Mouse (Mus musculus): Measurements from ENCODE around the gene Bpi. TPM values are rescaled to one million over a fixed set of nuclear protein-coding genes. Genes with fewer than 3 reads are reported as not detected.

Gene Bpi
- polyA plus RNA-seq (2015; fragmentation: Nextera tagmentation; extraction: Ambion mirVana) = not detected in 2 replicates

- H3K27me3 ChIP-seq (replicated peaks; ENCODE audit: control insufficient read depth, insufficient read depth, low read length) = no peaks in the 10 kb centered on the region
- H3K4me3 ChIP-seq (ENCODE audit: low read length) = no peak within 1 kb of the TSS
- H3K9ac ChIP-seq (ENCODE audit: low read depth, low read length) = peak within 1 kb of the TSS; percentile 27
- 0 out of 2 replicates have a peak within 1 kb of the TSS, but pooled peaks have one; percentile 7 for H3K4me2 ChIP-seq (ENCODE audit: low read depth, low read length)
- no peaks in the 10 kb centered on the region for H3K36me3 ChIP-seq (ENCODE audit: control insufficient read depth, insufficient read depth, low read length)
- H3K27ac ChIP-seq (ENCODE audit: low read length) = no peak within 1 kb of the TSS
- H3K9me3 ChIP-seq (ENCODE audit: control insufficient read depth, low read length) = no peaks in the 10 kb centered on the region
- 67% methylated on average over 18 of the region's 18 CpGs for WGBS
- ATAC-seq = no peak
- peaks cover 14% of the 10 kb centered on the region for H3K4me1 ChIP-seq (ENCODE audit: control insufficient read depth, insufficient read depth, low read length)
These were observed at the start of gene Bpi for GRCm38 (mm10) chr2:158258005-158258418. Gene Bpi, plus strand, starts transcription at chr2:158258094.

DNA sequence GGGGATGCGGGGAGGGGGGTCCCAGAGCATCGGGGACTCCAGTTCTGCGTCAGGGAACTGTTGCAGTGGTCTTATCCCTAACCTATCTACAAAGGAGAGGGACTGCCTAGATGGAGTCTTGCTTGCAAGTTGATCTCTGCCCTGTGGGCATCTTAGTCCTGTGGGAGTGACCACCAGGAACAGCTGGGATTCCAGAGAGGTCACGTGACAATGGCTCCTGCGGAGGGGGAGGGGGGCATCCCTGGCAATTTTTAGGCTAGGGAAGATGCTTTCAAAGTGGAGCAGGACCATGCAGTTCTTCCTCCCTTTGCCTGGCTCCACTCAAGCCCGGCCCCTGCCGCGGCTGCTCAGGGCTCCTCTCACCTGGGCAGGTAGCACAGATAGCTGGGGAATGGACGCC, 48.1 kb upstream of the Bpi start:
- no peaks in the 10 kb centered on the region for H3K27me3 ChIP-seq (replicated peaks; ENCODE audit: control insufficient read depth, insufficient read depth, low read length)
- no peak for ATAC-seq
- no peak overlapping the region for H3K9ac ChIP-seq (ENCODE audit: low read depth, low read length)
- H3K4me1 ChIP-seq (ENCODE audit: control insufficient read depth, insufficient read depth, low read length) = peaks cover 5% of the 10 kb centered on the region; the same call in 1 of the 2 replicates
- H3K36me3 ChIP-seq (ENCODE audit: control insufficient read depth, insufficient read depth, low read length) = no peaks in the 10 kb centered on the region
- no peak overlapping the region for H3K4me2 ChIP-seq (ENCODE audit: low read depth, low read length)
- no peak overlapping the region for H3K27ac ChIP-seq (ENCODE audit: low read length)
- H3K9me3 ChIP-seq (ENCODE audit: control insufficient read depth, low read length) = no peaks in the 10 kb centered on the region
- 46% methylated on average over 9 of the region's 9 CpGs for WGBS
- no peak overlapping the region for H3K4me3 ChIP-seq (ENCODE audit: low read length)

- ATAC-seq = no peak
- 49% methylated on average over 4 of the region's 4 CpGs for WGBS
- Histone ChIP-seq H3K4me3 (ENCODE audit: low read length) (no peak overlapping the region), H3K4me2 (ENCODE audit: low read depth, low read length) (no peak overlapping the region), H3K27ac (ENCODE audit: low read length) (no peak overlapping the region), H3K9ac (ENCODE audit: low read depth, low read length) (no peak overlapping the region), H3K4me1 (ENCODE audit: control insufficient read depth, insufficient read depth, low read length) (peaks cover 13% of the 10 kb centered on the region), H3K27me3 (replicated peaks; ENCODE audit: control insufficient read depth, insufficient read depth, low read length) (no peaks in the 10 kb centered on the region), H3K9me3 (ENCODE audit: control insufficient read depth, low read length) (no peaks in the 10 kb centered on the region), H3K36me3 (ENCODE audit: control insufficient read depth, insufficient read depth, low read length) (no peaks in the 10 kb centered on the region)
These were observed 47.4 kb upstream of the Bpi start for GRCm38 (mm10) chr2:158210503-158210902.

DNA sequence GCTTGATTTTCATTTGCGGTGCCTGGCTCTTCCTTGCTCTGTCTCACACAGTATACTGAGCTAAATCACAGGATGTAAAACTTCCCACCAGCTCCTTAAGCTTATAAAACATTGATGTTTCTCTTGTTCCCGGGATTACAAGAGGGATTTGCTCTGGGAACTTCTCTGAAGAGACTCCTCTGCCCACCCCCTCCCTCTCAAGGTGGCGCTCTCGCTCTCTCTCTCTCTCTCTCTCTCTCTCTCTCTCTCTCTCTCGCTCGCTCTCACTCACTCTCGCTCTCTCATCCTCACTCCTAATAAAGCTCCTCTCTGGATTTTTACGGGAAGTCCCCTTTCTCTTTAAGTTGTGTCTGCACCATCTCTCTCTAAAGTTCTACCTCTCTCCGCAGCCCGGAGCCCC, 46.9 kb upstream of the Bpi start:
- ATAC-seq = no peak
- no peaks in the 10 kb centered on the region for H3K36me3 ChIP-seq (ENCODE audit: control insufficient read depth, insufficient read depth, low read length)
- no peak overlapping the region for H3K4me3 ChIP-seq (ENCODE audit: low read length)
- no peaks in the 10 kb centered on the region for H3K27me3 ChIP-seq (replicated peaks; ENCODE audit: control insufficient read depth, insufficient read depth, low read length)
- H3K4me1 ChIP-seq (ENCODE audit: control insufficient read depth, insufficient read depth, low read length) = peaks cover 15% of the 10 kb centered on the region
- WGBS = 33% methylated on average over 10 of the region's 10 CpGs
- no peak overlapping the region for H3K4me2 ChIP-seq (ENCODE audit: low read depth, low read length)
- no peak overlapping the region for H3K9ac ChIP-seq (ENCODE audit: low read depth, low read length)
- H3K9me3 ChIP-seq (ENCODE audit: control insufficient read depth, low read length) = no peaks in the 10 kb centered on the region
- no peak overlapping the region for H3K27ac ChIP-seq (ENCODE audit: low read length)

DNA sequence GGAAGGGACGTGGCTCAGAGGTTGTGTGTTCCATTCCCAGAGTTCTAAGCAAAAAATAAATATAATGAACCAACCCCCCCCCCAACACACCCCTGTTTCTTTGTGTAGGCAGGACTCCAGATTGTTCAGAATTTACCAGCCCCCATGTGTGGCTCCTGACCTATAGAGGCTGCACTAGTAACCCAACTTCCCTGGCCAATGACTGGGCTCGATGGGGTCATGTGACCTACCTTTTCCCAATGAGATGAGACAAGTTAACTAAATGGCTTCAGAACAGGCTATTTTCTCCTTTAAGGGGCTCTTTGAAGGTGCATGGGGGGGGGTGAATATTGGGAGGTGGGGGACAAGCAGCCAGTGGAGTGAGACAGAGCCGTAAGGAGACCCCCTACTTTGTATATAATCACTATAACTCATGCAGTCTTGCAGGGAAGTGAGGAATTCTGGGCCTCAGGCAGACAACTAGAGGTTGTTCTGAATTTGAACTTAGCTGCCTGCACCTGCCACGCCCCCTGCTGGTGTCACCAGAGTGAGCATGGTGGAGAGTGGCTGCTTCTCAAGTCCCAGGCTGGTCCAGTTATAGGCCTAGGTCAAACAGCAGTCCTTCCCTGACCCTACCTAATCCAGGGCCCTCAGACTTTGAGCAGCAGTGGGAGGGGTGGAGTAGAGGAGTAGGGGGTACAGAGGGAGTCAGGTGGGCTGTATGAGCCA, 46.0 kb upstream of the Bpi start:
- ATAC-seq = no peak
- H3K36me3 ChIP-seq (ENCODE audit: control insufficient read depth, insufficient read depth, low read length) = no peaks in the 10 kb centered on the region
- no peak overlapping the region for H3K4me2 ChIP-seq (ENCODE audit: low read depth, low read length)
- no peaks in the 10 kb centered on the region for H3K9me3 ChIP-seq (ENCODE audit: control insufficient read depth, low read length)
- peaks cover 24% of the 10 kb centered on the region for H3K4me1 ChIP-seq (ENCODE audit: control insufficient read depth, insufficient read depth, low read length)
- H3K27ac ChIP-seq (ENCODE audit: low read length) = no peak overlapping the region
- no peak overlapping the region for H3K9ac ChIP-seq (ENCODE audit: low read depth, low read length)
- no peak overlapping the region for H3K4me3 ChIP-seq (ENCODE audit: low read length)
- no peaks in the 10 kb centered on the region for H3K27me3 ChIP-seq (replicated peaks; ENCODE audit: control insufficient read depth, insufficient read depth, low read length)
- 73% methylated on average over 4 of the region's 4 CpGs for WGBS

GRCm38 (mm10) chr2:158215283-158216117, 42.4 kb upstream of the Bpi start:
- Histone ChIP-seq H3K9me3 (ENCODE audit: control insufficient read depth, low read length) (no peaks in the 10 kb centered on the region), H3K27ac (ENCODE audit: low read length) (peak overlapping the region; percentile 46; the same call in 1 of the 2 replicates), H3K36me3 (ENCODE audit: control insufficient read depth, insufficient read depth, low read length) (no peaks in the 10 kb centered on the region), H3K4me3 (ENCODE audit: low read length) (no peak overlapping the region), H3K9ac (ENCODE audit: low read depth, low read length) (no peak overlapping the region; the same call in 1 of the 2 replicates), H3K27me3 (replicated peaks; ENCODE audit: control insufficient read depth, insufficient read depth, low read length) (no peaks in the 10 kb centered on the region), H3K4me1 (ENCODE audit: control insufficient read depth, insufficient read depth, low read length) (peaks cover 24% of the 10 kb centered on the region), H3K4me2 (ENCODE audit: low read depth, low read length) (0 out of 2 replicates have a peak overlapping the region, but pooled peaks have one; percentile 11)
- 37% methylated on average over 9 of the region's 9 CpGs for WGBS
- peak; percentile 62 for ATAC-seq

- 79% methylated on average over 8 of the region's 8 CpGs for WGBS
- no peak for ATAC-seq
- peak overlapping the region; percentile 46; the same call in 1 of the 2 replicates for H3K27ac ChIP-seq (ENCODE audit: low read length)
These were observed 41.4 kb upstream of the Bpi start for GRCm38 (mm10) chr2:158216510-158216909.

DNA sequence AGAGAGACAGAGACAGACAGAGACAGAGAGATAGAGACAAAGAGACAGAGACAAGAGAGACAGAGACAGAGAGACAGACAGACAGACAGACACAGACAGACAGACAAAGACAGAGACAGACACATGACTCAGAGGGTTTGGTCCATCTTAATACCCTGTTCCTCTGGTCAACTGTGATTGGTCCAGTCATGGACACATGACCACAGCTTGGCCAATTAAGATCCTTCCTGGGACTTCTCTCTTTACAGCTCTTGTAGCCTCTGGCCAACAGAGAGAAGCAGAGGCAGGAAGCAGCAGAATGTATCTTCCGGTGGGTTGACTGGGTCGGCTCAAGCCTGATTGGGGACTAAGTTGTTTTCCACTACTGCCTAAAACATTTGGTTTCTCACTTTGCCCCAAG, 38.3 kb upstream of the Bpi start:
- H3K9ac ChIP-seq (ENCODE audit: low read depth, low read length) = no peak overlapping the region
- peaks cover 26% of the 10 kb centered on the region for H3K4me1 ChIP-seq (ENCODE audit: control insufficient read depth, insufficient read depth, low read length)
- no peaks in the 10 kb centered on the region for H3K9me3 ChIP-seq (ENCODE audit: control insufficient read depth, low read length)
- WGBS = 92% methylated on average over 2 of the region's 2 CpGs
- H3K4me3 ChIP-seq (ENCODE audit: low read length) = no peak overlapping the region
- no peak for ATAC-seq
- no peaks in the 10 kb centered on the region for H3K27me3 ChIP-seq (replicated peaks; ENCODE audit: control insufficient read depth, insufficient read depth, low read length)
- H3K27ac ChIP-seq (ENCODE audit: low read length) = no peak overlapping the region
- H3K4me2 ChIP-seq (ENCODE audit: low read depth, low read length) = no peak overlapping the region
- H3K36me3 ChIP-seq (ENCODE audit: control insufficient read depth, insufficient read depth, low read length) = no peaks in the 10 kb centered on the region

More at GRCm38 (mm10) chr2:158216510-158216909, 41.4 kb upstream of the Bpi start:
- Histone ChIP-seq H3K9me3 (ENCODE audit: control insufficient read depth, low read length) (no peaks in the 10 kb centered on the region), H3K9ac (ENCODE audit: low read depth, low read length) (no peak overlapping the region; the same call in 1 of the 2 replicates), H3K4me3 (ENCODE audit: low read length) (no peak overlapping the region), H3K27me3 (replicated peaks; ENCODE audit: control insufficient read depth, insufficient read depth, low read length) (no peaks in the 10 kb centered on the region), H3K4me2 (ENCODE audit: low read depth, low read length) (no peak overlapping the region), H3K36me3 (ENCODE audit: control insufficient read depth, insufficient read depth, low read length) (no peaks in the 10 kb centered on the region), H3K4me1 (ENCODE audit: control insufficient read depth, insufficient read depth, low read length) (peaks cover 24% of the 10 kb centered on the region)

GRCm38 (mm10) chr2:158221446-158222084, 36.3 kb upstream of the Bpi start:
- no peak overlapping the region for H3K9ac ChIP-seq (ENCODE audit: low read depth, low read length)
- no peaks in the 10 kb centered on the region for H3K9me3 ChIP-seq (ENCODE audit: control insufficient read depth, low read length)
- H3K4me1 ChIP-seq (ENCODE audit: control insufficient read depth, insufficient read depth, low read length) = peaks cover 12% of the 10 kb centered on the region
- ATAC-seq = no peak
- no peak overlapping the region for H3K27ac ChIP-seq (ENCODE audit: low read length)
- WGBS = 85% methylated on average over 9 of the region's 9 CpGs
- H3K4me3 ChIP-seq (ENCODE audit: low read length) = no peak overlapping the region
- H3K4me2 ChIP-seq (ENCODE audit: low read depth, low read length) = no peak overlapping the region
- no peaks in the 10 kb centered on the region for H3K36me3 ChIP-seq (ENCODE audit: control insufficient read depth, insufficient read depth, low read length)
- H3K27me3 ChIP-seq (replicated peaks; ENCODE audit: control insufficient read depth, insufficient read depth, low read length) = no peaks in the 10 kb centered on the region
